Mouse (Mus musculus): ENCODE data around the gene Olfr1033.

GRCm38 (mm10) chr2:85973595-85973994 lies 46.8 kb upstream of the Olfr1033 start, which contains the start of gene Olfr1029:
- TF ChIP-seq CTCF (IDR thresholded peaks at IDR 0.05; ENCODE audit: insufficient read depth, low read length) (no peak), POLR2A (IDR thresholded peaks at IDR 0.05; ENCODE audit: borderline replicate concordance, extremely low read depth, low read depth, low read length) (no peak)
